Comparison of ENCODE assay signal across 23 mouse cellular contexts in genomic region chr1:160485731-160486130, GRCm38 (mm10).
"Had no signal": no experiment of that assay in that cellular context is flagged by ENCODE, and none has a peak within 500 bp of the region (broad histone marks: within the 10 kb centered on the region; RNA-seq: fewer than 3 reads in every experiment).

No protein-coding gene starts in this region.

- H3K9me3 ChIP-seq: heart, embryonic 10.5 days; heart, embryonic 12.5 days; hindbrain, embryonic 10.5 days; hindbrain, embryonic 13.5 days; hindbrain, embryonic 15.5 days; kidney, embryonic 15.5 days; limb, embryonic 13.5 days; limb, embryonic 15.5 days; liver, embryonic 13.5 days had no signal

- H3K9ac ChIP-seq: heart, embryonic 12.5 days; hindbrain, embryonic 13.5 days; hindbrain, embryonic 15.5 days; kidney, embryonic 15.5 days; limb, embryonic 13.5 days; limb, embryonic 15.5 days; liver, embryonic 13.5 days had no signal

- ATAC-seq: hindbrain, postnatal 0 days; intestine, embryonic 16.5 days had no signal

- H3K36me3 ChIP-seq: heart, embryonic 10.5 days; heart, embryonic 12.5 days; hindbrain, embryonic 10.5 days; hindbrain, embryonic 13.5 days; hindbrain, embryonic 15.5 days; kidney, embryonic 15.5 days; limb, embryonic 13.5 days; limb, embryonic 15.5 days; liver, embryonic 13.5 days had no signal

- H3K27me3 ChIP-seq: heart, embryonic 12.5 days; hindbrain, embryonic 13.5 days; hindbrain, embryonic 15.5 days; kidney, embryonic 15.5 days; limb, embryonic 13.5 days; limb, embryonic 15.5 days; liver, embryonic 13.5 days had no signal

- DNase-seq: gastrocnemius, postnatal 14 days; heart, postnatal 10 days; heart, postnatal 4 days; kidney, adult 11 months; kidney, adult 2 months; kidney, adult 9 months; kidney, postnatal 14 days; kidney, postnatal 36 days; layer of hippocampus, adult 9-11 months; layer of hippocampus, postnatal 36 days; left cerebral cortex, postnatal 4 days; liver, embryonic 13.5 days had no signal

- H3K4me3 ChIP-seq: heart, embryonic 10.5 days; heart, embryonic 12.5 days; hindbrain, embryonic 10.5 days; hindbrain, embryonic 13.5 days; hindbrain, embryonic 15.5 days; kidney, embryonic 15.5 days; limb, embryonic 13.5 days; limb, embryonic 15.5 days; liver, embryonic 13.5 days had no signal

- H3K27ac ChIP-seq: heart, embryonic 10.5 days; hindbrain, embryonic 10.5 days; hindbrain, embryonic 13.5 days; hindbrain, embryonic 15.5 days; hindbrain, postnatal 0 days; kidney, embryonic 15.5 days; kidney, postnatal 0 days; limb, embryonic 13.5 days; limb, embryonic 15.5 days; liver, embryonic 13.5 days had no signal

- H3K4me1 ChIP-seq: heart, embryonic 10.5 days; heart, embryonic 12.5 days; hindbrain, embryonic 10.5 days; hindbrain, embryonic 13.5 days; hindbrain, embryonic 15.5 days; kidney, embryonic 15.5 days; limb, embryonic 13.5 days; limb, embryonic 15.5 days; liver, embryonic 13.5 days had no signal

- H3K4me2 ChIP-seq: heart, embryonic 12.5 days; hindbrain, embryonic 13.5 days; hindbrain, embryonic 15.5 days; kidney, embryonic 15.5 days; limb, embryonic 13.5 days; limb, embryonic 15.5 days; liver, embryonic 13.5 days had no signal
